Comparison of ENCODE assay signal across 8 mouse cellular contexts in the genomic region with DNA sequence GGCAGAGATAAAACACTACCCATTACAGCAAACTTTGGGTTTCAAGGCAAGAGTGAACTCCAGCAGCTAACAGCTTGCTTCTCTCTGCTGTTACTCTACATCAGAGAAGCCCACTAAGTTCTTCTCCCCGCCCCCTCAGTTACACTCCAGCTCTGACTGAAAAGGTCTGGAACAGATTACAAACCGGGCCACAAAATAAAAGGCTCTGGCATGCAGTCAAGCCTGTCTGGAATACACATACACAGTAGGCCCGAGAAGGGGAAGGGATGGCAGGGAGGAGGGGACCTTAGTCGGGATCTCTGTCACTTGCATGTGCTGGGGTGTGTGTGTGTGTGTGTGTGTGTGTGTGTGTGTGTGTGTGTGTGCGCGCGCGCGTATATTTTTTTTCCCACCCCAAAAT. TPM values are rescaled to one million over a fixed set of nuclear protein-coding genes. Genes with fewer than 3 reads are reported as not detected.
DNase-seq lines count a peak whose midpoint lies in the region; ATAC-seq lines count a peak whose summit lies in the region.

No protein-coding gene starts in this region.

- no peak overlapping the region for H3K4me2 ChIP-seq in kidney, embryonic 15.5 days
- H3K4me2 ChIP-seq in embryonic facial prominence, embryonic 11.5 days (ENCODE audit: low read depth, low read length), result no peak overlapping the region
- no peak overlapping the region for H3K4me2 ChIP-seq in intestine, embryonic 16.5 days (ENCODE audit: low read depth, low read length)

- H3K27ac ChIP-seq in kidney, embryonic 15.5 days, result peak overlapping the region; percentile 76
- H3K27ac ChIP-seq in embryonic facial prominence, embryonic 11.5 days (replicated peaks; ENCODE audit: low read depth, low read length), result peak overlapping the region; percentile 78
- peak overlapping the region; percentile 75 for H3K27ac ChIP-seq in intestine, embryonic 16.5 days (ENCODE audit: low read length)

- no peaks in the 10 kb centered on the region for H3K9me3 ChIP-seq in kidney, embryonic 15.5 days (replicated peaks)
- no peaks in the 10 kb centered on the region for H3K9me3 ChIP-seq in embryonic facial prominence, embryonic 11.5 days (replicated peaks; ENCODE audit: control insufficient read depth, low read length)
- no peaks in the 10 kb centered on the region for H3K9me3 ChIP-seq in intestine, embryonic 16.5 days (ENCODE audit: control insufficient read depth, low read length)

- H3K4me1 ChIP-seq in kidney, embryonic 15.5 days, result peaks cover 30% of the 10 kb centered on the region
- no peaks in the 10 kb centered on the region for H3K4me1 ChIP-seq in embryonic facial prominence, embryonic 11.5 days (ENCODE audit: control insufficient read depth, insufficient read depth, low read length)
- peaks cover 31% of the 10 kb centered on the region for H3K4me1 ChIP-seq in intestine, embryonic 16.5 days (ENCODE audit: control insufficient read depth, insufficient read depth, low read length)

- no peak overlapping the region for H3K9ac ChIP-seq in kidney, embryonic 15.5 days
- no peak overlapping the region for H3K9ac ChIP-seq in embryonic facial prominence, embryonic 11.5 days (replicated peaks; ENCODE audit: low read length)
- no peak overlapping the region for H3K9ac ChIP-seq in intestine, embryonic 16.5 days (ENCODE audit: low read depth, low read length)

- H3K4me3 ChIP-seq in kidney, embryonic 15.5 days (replicated peaks), result no peak overlapping the region
- H3K4me3 ChIP-seq in embryonic facial prominence, embryonic 11.5 days (ENCODE audit: low read depth, low read length), result no peak overlapping the region
- no peak overlapping the region for H3K4me3 ChIP-seq in intestine, embryonic 16.5 days (ENCODE audit: low read length)

- 54% methylated on average over 9 of the region's 9 CpGs for WGBS in kidney, embryonic 15.5 days
- WGBS in embryonic facial prominence, embryonic 11.5 days, result 50% methylated on average over 9 of the region's 9 CpGs
- 68% methylated on average over 8 of the region's 9 CpGs for WGBS in intestine, embryonic 16.5 days

- H3K36me3 ChIP-seq in kidney, embryonic 15.5 days, result peaks cover 50% of the 10 kb centered on the region
- no peaks in the 10 kb centered on the region for H3K36me3 ChIP-seq in embryonic facial prominence, embryonic 11.5 days (replicated peaks; ENCODE audit: control insufficient read depth, insufficient read depth, low read depth, low read length)
- 0 out of 2 replicates have a peak, but pooled peaks cover 3% of the 10 kb centered on the region for H3K36me3 ChIP-seq in intestine, embryonic 16.5 days (ENCODE audit: control insufficient read depth, insufficient read depth, low read length)

- no peaks in the 10 kb centered on the region for H3K27me3 ChIP-seq in kidney, embryonic 15.5 days
- no peaks in the 10 kb centered on the region for H3K27me3 ChIP-seq in embryonic facial prominence, embryonic 11.5 days (ENCODE audit: control insufficient read depth, insufficient read depth, low read length)
- H3K27me3 ChIP-seq in intestine, embryonic 16.5 days (replicated peaks; ENCODE audit: control insufficient read depth, insufficient read depth, low read length), result no peaks in the 10 kb centered on the region

- ATAC-seq in kidney, embryonic 15.5 days (replicated peaks; ENCODE audit: low FRiP score), result peak; percentile 80
- ATAC-seq in embryonic facial prominence, embryonic 11.5 days (replicated peaks; ENCODE audit: insufficient number of reproducible peaks, low FRiP score, low TSS enrichment, low read depth), result peak; percentile 89
- ATAC-seq in intestine, embryonic 16.5 days, result peak; percentile 80

- DNase-seq in kidney, adult 9 months, result no peak
- peak; percentile 89 for DNase-seq in embryonic facial prominence, embryonic 11.5 days (ENCODE audit: low spot score)
- DNase-seq in heart, adult 18-20 months, result peak; percentile 69
- peak; percentile 91 for DNase-seq in lung, postnatal 10 days
- DNase-seq in right cerebral cortex, postnatal 4 days, result peak; percentile 51
- DNase-seq in thymus, adult 18-20 months, result no peak

RNA-seq across cellular contexts. Expression of a gene that starts 44.0 kb away (rescaled TPM):
- 38.0 and 40.0 TPM in 2 replicates for polyA plus RNA-seq in kidney, embryonic 15.5 days (2015; fragmentation: Nextera tagmentation; extraction: Ambion mirVana)
- polyA plus RNA-seq in embryonic facial prominence, embryonic 11.5 days (2014; fragmentation: Nextera tagmentation; extraction: Ambion mirVana), result 41.9 and 43.7 TPM in 2 replicates
- 10 to 100 TPM; 71.1 to 78.1 TPM for total RNA-seq in heart, adult 18-20 months (2021)
- 13.2 and 18.3 TPM in 2 replicates for polyA plus RNA-seq in intestine, embryonic 16.5 days (2015; fragmentation: Nextera tagmentation; extraction: Ambion mirVana)

Comparison
In these comparisons a context has a peak if more than half of its experiments do, and no peak if none do; other contexts are left out.
1. DNase-seq: peak in embryonic facial prominence, embryonic 11.5 days (single experiment), heart, adult 18-20 months (2 of 2), lung, postnatal 10 days (single experiment) and right cerebral cortex, postnatal 4 days (single experiment); none in kidney, adult 9 months (single experiment) and thymus, adult 18-20 months (0 of 2).
2. Peak in every context shown above with its lines, with median percentiles within 50 percentile points of each other: ATAC-seq and H3K27ac ChIP-seq.